Mouse (Mus musculus) forebrain, embryonic 14.5 days (tissue): ENCODE results near the gene Lats1. TPM values are rescaled to one million over a fixed set of nuclear protein-coding genes. Genes with fewer than 3 reads are reported as not detected.
"Not testable (repeated sequence)": the region's sequence is repeated elsewhere in the genome, so short reads cannot be mapped to it uniquely, and the experiment has no call there.

Source experiments
- ATAC-seq: fragments of 200-750 bp; cut with Nextera tagmentation; 2 replicates; pipeline ENCODE4 v1.8.0; 2017; ENCODE audit warnings: mild to moderate bottlenecking, moderate library complexity
- DNase-seq: peaks from one replicate; pipeline ENCODE4 v3.0.0-alpha.2; 2015; ENCODE audit warnings: low spot score
- H3K27ac ChIP-seq: fragments of 300-500 bp; sonication (generic); 2 replicates; pipeline ENCODE4 v1.5.1; 2014; ENCODE audit warnings: low read depth, mild to moderate bottlenecking, control low read depth, low read length, moderate library complexity
- H3K27me3 ChIP-seq: fragments of 300-500 bp; sonication (generic); replicated peaks from 2 replicates; pipeline ENCODE4 v1.6.1; 2014; ENCODE audit warnings: low read length, control low read depth, mixed read lengths; ENCODE audit not compliant: control insufficient read depth, insufficient read depth
- H3K36me3 ChIP-seq: fragments of 300-500 bp; sonication (generic); 2 replicates; pipeline ENCODE4 v1.6.1; 2014; ENCODE audit warnings: low read length, control low read depth; ENCODE audit not compliant: control insufficient read depth, insufficient read depth
- H3K4me1 ChIP-seq: fragments of 300-500 bp; sonication (generic); 2 replicates; pipeline ENCODE4 v1.6.1; 2014; ENCODE audit warnings: antibody characterized with exemption, low read length, control low read depth; ENCODE audit not compliant: control insufficient read depth, insufficient read depth
- H3K4me2 ChIP-seq: fragments of 300-500 bp; sonication (generic); 2 replicates; pipeline ENCODE4 v1.6.1; 2014; ENCODE audit warnings: mild to moderate bottlenecking, control low read depth, low read length
- H3K4me3 ChIP-seq: fragments of 300-500 bp; sonication (generic); 2 replicates; pipeline ENCODE4 v1.5.1; 2014; ENCODE audit warnings: low read depth, low read length, control low read depth
- H3K9ac ChIP-seq: fragments of 300-500 bp; sonication (generic); 2 replicates; pipeline ENCODE4 v1.6.1; 2014; ENCODE audit warnings: mild to moderate bottlenecking, low read length, control low read depth, moderate library complexity
- H3K9me3 ChIP-seq: fragments of 300-500 bp; sonication (generic); replicated peaks from 2 replicates; pipeline ENCODE4 v1.6.1; 2016; ENCODE audit warnings: low read length, control low read depth, mixed read lengths; ENCODE audit not compliant: control insufficient read depth
- WGBS: fragments of 180-500 bp; shearing (Covaris S2); extraction: QIAGEN DNeasy Blood & Tissue Kit; methylation state at CpG from one replicate; pipeline ENCODE4 v1.1.7; 2014; 5-methylcytosine and 5-hydroxymethylcytosine counted together
- polyA plus RNA-seq: library from polyadenylated mRNA; unstranded; fragments of >200 nt; fragmentation: Nextera tagmentation; extraction: Ambion mirVana; gene quantifications from 2 replicates; pipeline ENCODE4 v1.2.1, GENCODE M21; 2014

Lats1 gene
- polyA plus RNA-seq, 1 experiment from 2014 or later, result 12.8 TPM

DNA sequence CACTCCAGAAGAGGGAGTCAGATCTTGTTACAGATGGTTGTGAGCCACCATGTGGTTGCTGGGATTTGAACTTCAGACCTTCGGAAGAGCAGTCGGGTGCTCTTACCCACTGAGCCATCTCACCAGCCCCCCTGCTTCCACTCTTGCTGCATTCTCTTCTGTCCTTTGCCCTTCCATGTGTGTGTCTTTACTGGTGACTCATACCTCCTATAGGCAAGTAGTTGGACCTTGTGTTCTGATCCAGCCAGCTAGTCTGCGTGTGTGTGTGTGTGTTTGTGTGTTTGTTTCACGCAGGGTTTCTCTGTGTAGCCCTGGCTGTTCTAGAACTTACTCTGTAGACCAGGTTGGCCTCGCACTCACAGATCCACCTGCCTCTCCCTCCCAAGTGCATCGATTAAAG lies 64.5 kb downstream of the Lats1 start:
- not testable (repeated sequence) for ATAC-seq, H3K4me1 ChIP-seq, H3K9me3 ChIP-seq, H3K4me3 ChIP-seq, H3K27ac ChIP-seq, H3K4me2 ChIP-seq, DNase-seq, H3K27me3 ChIP-seq, H3K9ac ChIP-seq
- 97% methylated on average over 6 of the region's 6 CpGs for WGBS
- peaks cover 55% of the 10 kb centered on the region for H3K36me3 ChIP-seq

DNA sequence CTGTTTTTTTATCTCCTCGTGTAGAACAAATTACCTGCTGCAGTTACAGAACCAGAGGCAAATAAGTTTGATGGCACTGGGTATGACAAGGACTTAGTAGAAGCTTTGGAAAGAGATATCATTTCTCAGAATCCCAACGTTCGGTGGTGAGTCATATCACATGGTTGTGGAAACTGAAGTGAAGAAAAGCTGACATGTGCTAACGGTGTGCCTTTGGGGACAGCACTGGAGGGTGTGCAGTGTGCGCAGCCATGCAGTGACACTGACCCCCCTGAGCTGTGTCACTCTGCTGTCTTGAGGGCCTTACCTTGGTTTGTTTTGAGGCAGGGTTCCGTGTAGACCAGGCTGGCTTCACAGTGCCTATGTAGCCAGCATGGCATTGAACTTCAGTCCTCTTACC lies 67.7 kb downstream of the Lats1 start:
- Histone ChIP-seq H3K9me3 (no peaks in the 10 kb centered on the region), H3K27me3 (no peaks in the 10 kb centered on the region), H3K4me2 (no peak overlapping the region), H3K36me3 (peaks cover 68% of the 10 kb centered on the region), H3K9ac (no peak overlapping the region), H3K4me1 (no peaks in the 10 kb centered on the region), H3K4me3 (no peak overlapping the region), H3K27ac (no peak overlapping the region)
- 97% methylated on average over 6 of the region's 6 CpGs for WGBS
- DNase-seq, result no peak
- no peak for ATAC-seq

DNA sequence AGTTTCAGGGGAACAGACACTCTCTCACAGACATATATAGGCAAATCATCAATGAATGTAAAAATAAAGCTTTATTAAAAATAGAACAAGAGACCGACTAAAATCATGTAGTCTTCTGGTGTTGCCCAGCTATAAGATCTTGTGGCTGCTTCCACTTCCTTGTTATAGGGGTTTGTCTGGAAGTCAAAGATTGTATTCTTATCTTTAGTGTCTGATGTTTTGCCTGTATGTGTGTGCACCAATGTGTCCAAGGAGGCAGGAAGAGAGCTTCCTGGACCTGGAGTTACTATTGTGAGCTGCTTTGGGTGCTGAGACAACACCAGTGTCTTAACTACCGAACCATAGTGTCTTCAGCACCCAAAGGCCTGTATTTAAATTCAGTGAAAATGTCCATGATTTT lies 76.5 kb downstream of the Lats1 start:
- no peak overlapping the region for H3K9ac ChIP-seq
- no peak overlapping the region for H3K4me2 ChIP-seq
- H3K27ac ChIP-seq, result no peak overlapping the region
- H3K36me3 ChIP-seq, result peaks cover 68% of the 10 kb centered on the region
- no peaks in the 10 kb centered on the region for H3K4me1 ChIP-seq
- no peaks in the 10 kb centered on the region for H3K9me3 ChIP-seq
- 98% methylated on average over 2 of the region's 2 CpGs for WGBS
- ATAC-seq (no peak), DNase-seq (no peak)
- H3K4me3 ChIP-seq, result no peak overlapping the region
- H3K27me3 ChIP-seq, result no peaks in the 10 kb centered on the region

Other genes starting within 250 kb of the Lats1 start
- 1.0 and 1.6 TPM in 2 replicates for gene Ulbp1, start 207.6 kb upstream of the Lats1 start, polyA plus RNA-seq
- gene Lrp11, start 91.4 kb upstream of the Lats1 start, polyA plus RNA-seq, result 29.0 and 36.8 TPM in 2 replicates
- gene Nup43, start 13.7 kb upstream of the Lats1 start, polyA plus RNA-seq, result 43.2 and 46.7 TPM in 2 replicates
- gene Pcmt1, start 78 bp upstream of the Lats1 start, polyA plus RNA-seq, result 171 and 172 TPM in 2 replicates
- 45.2 and 45.9 TPM in 2 replicates for gene Katna1, start 44.8 kb downstream of the Lats1 start, polyA plus RNA-seq
- 47.5 and 54.2 TPM in 2 replicates for gene Ginm1, start 111.6 kb downstream of the Lats1 start, polyA plus RNA-seq
- gene Ppil4, start 111.7 kb downstream of the Lats1 start, polyA plus RNA-seq, result 47.6 and 53.7 TPM in 2 replicates
- gene Zc3h12d, start 151.3 kb downstream of the Lats1 start, polyA plus RNA-seq, result 0.05 TPM in 1 of 2 replicates, not detected in the other